Mouse (Mus musculus) liver, adult 2 months (tissue): ENCODE results near the gene Inpp5d. TPM values are rescaled to one million over a fixed set of nuclear protein-coding genes. Genes with fewer than 3 reads are reported as not detected.

ENCODE experiments used
- DNase-seq: peaks from one replicate; pipeline ENCODE4 v3.0.0-alpha.2; 2011; ENCODE audit warnings: low read depth, low spot score; ENCODE audit errors: extremely low read depth
- H3K27ac ChIP-seq: fragments of 200-500 bp; replicated peaks from 2 replicates; pipeline ENCODE4 v1.5.1; 2012; ENCODE audit warnings: low read depth, mild to moderate bottlenecking, control low read depth, inconsistent platforms, low read length; ENCODE audit not compliant: insufficient read depth
- H3K27me3 ChIP-seq: fragments of 200-500 bp; 2 replicates; pipeline ENCODE4 v1.6.1; 2012; ENCODE audit warnings: mild to moderate bottlenecking, moderate library complexity, low read length, inconsistent platforms; ENCODE audit not compliant: control insufficient read depth, insufficient read depth
- H3K36me3 ChIP-seq: fragments of 200-500 bp; 2 replicates; pipeline ENCODE4 v1.6.1; 2012; ENCODE audit warnings: low read length, inconsistent platforms; ENCODE audit not compliant: control insufficient read depth, insufficient read depth
- H3K4me1 ChIP-seq: fragments of 200-500 bp; 2 replicates; pipeline ENCODE4 v1.6.1; 2011; ENCODE audit warnings: low read length; ENCODE audit not compliant: control insufficient read depth, insufficient read depth
- H3K4me3 ChIP-seq: fragments of 200-500 bp; 2 replicates; pipeline ENCODE4 v1.5.1; 2011; ENCODE audit warnings: low read depth, mild to moderate bottlenecking, control low read depth, low read length, moderate library complexity; ENCODE audit not compliant: insufficient read depth
- H3K79me2 ChIP-seq: fragments of 200-500 bp; 2 replicates; pipeline ENCODE4 v1.6.1; 2012; ENCODE audit warnings: inconsistent platforms, mild to moderate bottlenecking, low read length, moderate library complexity; ENCODE audit not compliant: control insufficient read depth, insufficient read depth
- H3K9ac ChIP-seq: fragments of 200-500 bp; 2 replicates; pipeline ENCODE4 v1.6.1; 2012; ENCODE audit warnings: low read depth, mild to moderate bottlenecking, control low read depth, inconsistent platforms, low read length
- CTCF ChIP-seq: fragments of 200-500 bp; IDR thresholded peaks from 2 replicates; pipeline ENCODE4 v1.5.1; 2011; ENCODE audit warnings: low read depth, low read length, control low read depth
- POLR2A ChIP-seq: fragments of 200-500 bp; IDR thresholded peaks from 2 replicates; pipeline ENCODE4 v1.6.1; 2011; ENCODE audit warnings: low read length, control low read depth; ENCODE audit not compliant: insufficient read depth; ENCODE audit errors: extremely low read depth
- WGBS: fragments of 180-500 bp; shearing (Covaris S2); methylation state at CpG from one replicate; pipeline ENCODE4 v1.1.7; 2018; 5-methylcytosine and 5-hydroxymethylcytosine counted together
- polyA plus RNA-seq: library from polyadenylated mRNA; depleted of rRNA; stranded (reverse); fragments of >200 nt; gene quantifications from 2 replicates; pipeline ENCODE4 v1.2.3, GENCODE M21; 2012
- total RNA-seq: library from RNA; depleted of rRNA; stranded (reverse); fragments of >200 nt; gene quantifications from 2 replicates; pipeline ENCODE4 v1.2.3, GENCODE M21; 2014

Gene Inpp5d
- total and polyA plus RNA-seq, 2 experiments = 3.7 to 7.6 TPM

GRCm38 (mm10) chr1:87625254-87626025 lies 5.3 kb downstream of the Inpp5d start:
- TF ChIP-seq POLR2A = no peak
- no peak for TF ChIP-seq CTCF
- DNase-seq = peak; percentile 21
- WGBS = 84% methylated on average over 6 of the region's 6 CpGs

GRCm38 (mm10) chr1:87626344-87626743 lies 6.2 kb downstream of the Inpp5d start:
- H3K4me1 ChIP-seq = no peaks in the 10 kb centered on the region; the same call in 1 of the 2 replicates
- no peak for TF ChIP-seq CTCF
- TF ChIP-seq POLR2A = no peak
- 0 out of 2 replicates have a peak overlapping the region, but pooled peaks have one; percentile 34 for H3K27ac ChIP-seq
- WGBS = 54% methylated on average over 2 of the region's 2 CpGs
- H3K27me3 ChIP-seq = no peaks in the 10 kb centered on the region
- H3K4me3 ChIP-seq = no peak overlapping the region
- peak; percentile 48 for DNase-seq
- H3K36me3 ChIP-seq = no peaks in the 10 kb centered on the region
- H3K79me2 ChIP-seq = no peaks in the 10 kb centered on the region; the same call in 1 of the 2 replicates
- H3K9ac ChIP-seq = no peak overlapping the region

More at GRCm38 (mm10) chr1:87625254-87626025, 5.3 kb downstream of the Inpp5d start:
- Histone ChIP-seq H3K27ac (no peak overlapping the region; the same call in 1 of the 2 replicates), H3K27me3 (no peaks in the 10 kb centered on the region), H3K9ac (no peak overlapping the region), H3K4me1 (no peaks in the 10 kb centered on the region; the same call in 1 of the 2 replicates), H3K4me3 (no peak overlapping the region), H3K36me3 (no peaks in the 10 kb centered on the region), H3K79me2 (no peaks in the 10 kb centered on the region; the same call in 1 of the 2 replicates)

- Histone ChIP-seq H3K79me2 (no peaks in the 10 kb centered on the region; the same call in 1 of the 2 replicates), H3K9ac (no peak overlapping the region), H3K4me1 (peaks cover 2% of the 10 kb centered on the region; the same call in 1 of the 2 replicates), H3K27me3 (no peaks in the 10 kb centered on the region), H3K27ac (no peak overlapping the region), H3K36me3 (no peaks in the 10 kb centered on the region), H3K4me3 (no peak overlapping the region)
- 30% methylated on average over 2 of the region's 2 CpGs for WGBS
- TF ChIP-seq POLR2A = no peak
- TF ChIP-seq CTCF = no peak
- no peak for DNase-seq
Measured at GRCm38 (mm10) chr1:87628085-87628484, 8.0 kb downstream of the Inpp5d start.

GRCm38 (mm10) chr1:87631584-87631983 lies 11.5 kb downstream of the Inpp5d start:
- peaks cover 2% of the 10 kb centered on the region; the same call in 1 of the 2 replicates for H3K4me1 ChIP-seq
- DNase-seq = no peak
- no peak for TF ChIP-seq POLR2A
- TF ChIP-seq CTCF = no peak
- no peak overlapping the region for H3K27ac ChIP-seq
- H3K79me2 ChIP-seq = no peaks in the 10 kb centered on the region; the same call in 1 of the 2 replicates
- H3K27me3 ChIP-seq = no peaks in the 10 kb centered on the region
- H3K36me3 ChIP-seq = no peaks in the 10 kb centered on the region
- no peak overlapping the region for H3K4me3 ChIP-seq
- 74% methylated on average over 10 of the region's 10 CpGs for WGBS
- H3K9ac ChIP-seq = no peak overlapping the region

- Histone ChIP-seq H3K4me1 (peaks cover 2% of the 10 kb centered on the region; the same call in 1 of the 2 replicates), H3K9ac (no peak overlapping the region), H3K27me3 (no peaks in the 10 kb centered on the region), H3K27ac (no peak overlapping the region), H3K79me2 (no peaks in the 10 kb centered on the region; the same call in 1 of the 2 replicates), H3K4me3 (no peak overlapping the region), H3K36me3 (no peaks in the 10 kb centered on the region)
- no peak for DNase-seq
- TF ChIP-seq POLR2A (no peak), CTCF (no peak)
- 56% methylated on average over 6 of the region's 6 CpGs for WGBS
Measured at GRCm38 (mm10) chr1:87632163-87632562, 12.1 kb downstream of the Inpp5d start.

GRCm38 (mm10) chr1:87636716-87637117 lies 16.6 kb downstream of the Inpp5d start:
- Histone ChIP-seq H3K27ac (no peak overlapping the region), H3K4me3 (no peak overlapping the region), H3K4me1 (0 out of 2 replicates have a peak, but pooled peaks cover 3% of the 10 kb centered on the region), H3K36me3 (no peaks in the 10 kb centered on the region), H3K27me3 (no peaks in the 10 kb centered on the region), H3K9ac (no peak overlapping the region), H3K79me2 (no peaks in the 10 kb centered on the region)
- WGBS = 91% methylated on average over 12 of the region's 12 CpGs
- TF ChIP-seq CTCF = no peak
- no peak for TF ChIP-seq POLR2A
- no peak for DNase-seq
